Mouse (Mus musculus) liver, adult 2 months (tissue): ENCODE results near the gene Nkapl. TPM values are rescaled to one million over a fixed set of nuclear protein-coding genes. Genes with fewer than 3 reads are reported as not detected.
"Not testable (repeated sequence)": the region's sequence is repeated elsewhere in the genome, so short reads cannot be mapped to it uniquely, and the experiment has no call there.

Source experiments
- DNase-seq: peaks from one replicate; pipeline ENCODE4 v3.0.0-alpha.2; 2011; ENCODE audit warnings: low read depth, low spot score; ENCODE audit errors: extremely low read depth
- H3K27ac ChIP-seq: fragments of 200-500 bp; replicated peaks from 2 replicates; pipeline ENCODE4 v1.5.1; 2012; ENCODE audit warnings: low read depth, mild to moderate bottlenecking, control low read depth, inconsistent platforms, low read length; ENCODE audit not compliant: insufficient read depth
- H3K27me3 ChIP-seq: fragments of 200-500 bp; 2 replicates; pipeline ENCODE4 v1.6.1; 2012; ENCODE audit warnings: mild to moderate bottlenecking, moderate library complexity, low read length, inconsistent platforms; ENCODE audit not compliant: control insufficient read depth, insufficient read depth
- H3K36me3 ChIP-seq: fragments of 200-500 bp; 2 replicates; pipeline ENCODE4 v1.6.1; 2012; ENCODE audit warnings: low read length, inconsistent platforms; ENCODE audit not compliant: control insufficient read depth, insufficient read depth
- H3K4me1 ChIP-seq: fragments of 200-500 bp; 2 replicates; pipeline ENCODE4 v1.6.1; 2011; ENCODE audit warnings: low read length; ENCODE audit not compliant: control insufficient read depth, insufficient read depth
- H3K4me3 ChIP-seq: fragments of 200-500 bp; 2 replicates; pipeline ENCODE4 v1.5.1; 2011; ENCODE audit warnings: low read depth, mild to moderate bottlenecking, control low read depth, low read length, moderate library complexity; ENCODE audit not compliant: insufficient read depth
- H3K79me2 ChIP-seq: fragments of 200-500 bp; 2 replicates; pipeline ENCODE4 v1.6.1; 2012; ENCODE audit warnings: inconsistent platforms, mild to moderate bottlenecking, low read length, moderate library complexity; ENCODE audit not compliant: control insufficient read depth, insufficient read depth
- H3K9ac ChIP-seq: fragments of 200-500 bp; 2 replicates; pipeline ENCODE4 v1.6.1; 2012; ENCODE audit warnings: low read depth, mild to moderate bottlenecking, control low read depth, inconsistent platforms, low read length
- CTCF ChIP-seq: fragments of 200-500 bp; IDR thresholded peaks from 2 replicates; pipeline ENCODE4 v1.5.1; 2011; ENCODE audit warnings: low read depth, low read length, control low read depth
- POLR2A ChIP-seq: fragments of 200-500 bp; IDR thresholded peaks from 2 replicates; pipeline ENCODE4 v1.6.1; 2011; ENCODE audit warnings: low read length, control low read depth; ENCODE audit not compliant: insufficient read depth; ENCODE audit errors: extremely low read depth
- WGBS: fragments of 180-500 bp; shearing (Covaris S2); methylation state at CpG from one replicate; pipeline ENCODE4 v1.1.7; 2018; 5-methylcytosine and 5-hydroxymethylcytosine counted together
- polyA plus RNA-seq: library from polyadenylated mRNA; depleted of rRNA; stranded (reverse); fragments of >200 nt; gene quantifications from 2 replicates; pipeline ENCODE4 v1.2.3, GENCODE M21; 2012
- total RNA-seq: library from RNA; depleted of rRNA; stranded (reverse); fragments of >200 nt; gene quantifications from 2 replicates; pipeline ENCODE4 v1.2.3, GENCODE M21; 2014

The Nkapl gene
- total and polyA plus RNA-seq, 2 experiments = 0.13 to 0.55 TPM

GRCm38 (mm10) chr13:21492847-21493246 lies 24.5 kb upstream of the Nkapl start:
- H3K4me3 ChIP-seq = no peak overlapping the region
- no peak overlapping the region for H3K9ac ChIP-seq
- DNase-seq = no peak
- H3K27me3 ChIP-seq = no peaks in the 10 kb centered on the region
- no peaks in the 10 kb centered on the region for H3K4me1 ChIP-seq
- no peaks in the 10 kb centered on the region for H3K36me3 ChIP-seq
- TF ChIP-seq POLR2A (no peak), CTCF (no peak)
- H3K79me2 ChIP-seq = no peaks in the 10 kb centered on the region
- 91% methylated on average over 5 of the region's 5 CpGs for WGBS
- H3K27ac ChIP-seq = no peak overlapping the region

- 92% methylated on average over 1 of the region's 1 CpGs for WGBS
- no peak overlapping the region for H3K9ac ChIP-seq
- H3K27ac ChIP-seq = no peak overlapping the region
Observed at GRCm38 (mm10) chr13:21486881-21487280, 18.6 kb upstream of the Nkapl start.

GRCm38 (mm10) chr13:21478759-21479670 lies 10.7 kb upstream of the Nkapl start, which contains the start of the genes Zkscan4 and Gm10065:
Gene Zkscan4, plus strand, starts transcription at chr13:21478907.
Gene Gm10065, minus strand, starts transcription at chr13:21479441.
- peak within 1 kb of the TSS; percentile 44 for H3K9ac ChIP-seq
- H3K79me2 ChIP-seq, H3K27me3 ChIP-seq, H3K36me3 ChIP-seq, H3K4me1 ChIP-seq: not testable (repeated sequence)
- peak within 1 kb of the TSS; percentile 64 for H3K4me3 ChIP-seq
- DNase-seq = peak; percentile 70
- WGBS = 3% methylated on average over 31 of the region's 31 CpGs
- TF ChIP-seq CTCF = 0 out of 2 replicates have a peak, but pooled peaks have one; percentile 2
- peak within 1 kb of the TSS; percentile 72 for H3K27ac ChIP-seq

More at GRCm38 (mm10) chr13:21486881-21487280, 18.6 kb upstream of the Nkapl start:
- no peaks in the 10 kb centered on the region for H3K79me2 ChIP-seq
- no peaks in the 10 kb centered on the region for H3K27me3 ChIP-seq
- H3K4me1 ChIP-seq = no peaks in the 10 kb centered on the region
- no peak overlapping the region for H3K4me3 ChIP-seq
- H3K36me3 ChIP-seq = peaks cover 2% of the 10 kb centered on the region; the same call in 1 of the 2 replicates
- no peak for DNase-seq
- TF ChIP-seq POLR2A = no peak
- TF ChIP-seq CTCF = no peak

GRCm38 (mm10) chr13:21472427-21472826 lies 4.1 kb upstream of the Nkapl start:
- Histone ChIP-seq H3K79me2 (no peaks in the 10 kb centered on the region), H3K4me1 (0 out of 2 replicates have a peak, but pooled peaks cover 3% of the 10 kb centered on the region)
- WGBS = 55% methylated on average over 4 of the region's 4 CpGs

GRCm38 (mm10) chr13:21469097-21469496 lies 788 bp upstream of the Nkapl start:
- WGBS = 36% methylated on average over 9 of the region's 9 CpGs
- H3K27me3 ChIP-seq = no peaks in the 10 kb centered on the region
- H3K36me3 ChIP-seq = no peaks in the 10 kb centered on the region
- no peaks in the 10 kb centered on the region for H3K79me2 ChIP-seq
- H3K9ac ChIP-seq = no peak overlapping the region
- no peak for DNase-seq
- no peak overlapping the region for H3K27ac ChIP-seq
- no peak overlapping the region for H3K4me3 ChIP-seq
- no peak for TF ChIP-seq POLR2A
- no peak for TF ChIP-seq CTCF
- H3K4me1 ChIP-seq = 0 out of 2 replicates have a peak, but pooled peaks cover 3% of the 10 kb centered on the region

More at GRCm38 (mm10) chr13:21472427-21472826, 4.1 kb upstream of the Nkapl start:
- Histone ChIP-seq H3K27ac (no peak overlapping the region), H3K9ac (no peak overlapping the region), H3K36me3 (no peaks in the 10 kb centered on the region), H3K27me3 (no peaks in the 10 kb centered on the region), H3K4me3 (no peak overlapping the region)
- TF ChIP-seq POLR2A (no peak), CTCF (no peak)
- no peak for DNase-seq

GRCm38 (mm10) chr13:21467336-21467735 lies 973 bp downstream of the Nkapl start:
- H3K27ac ChIP-seq = no peak overlapping the region
- H3K36me3 ChIP-seq = no peaks in the 10 kb centered on the region
- DNase-seq = no peak
- TF ChIP-seq CTCF (no peak), POLR2A (no peak)
- WGBS = 90% methylated on average over 10 of the region's 10 CpGs
- H3K27me3 ChIP-seq = no peaks in the 10 kb centered on the region
- no peak overlapping the region for H3K4me3 ChIP-seq
- no peak overlapping the region for H3K9ac ChIP-seq
- H3K79me2 ChIP-seq = no peaks in the 10 kb centered on the region
- H3K4me1 ChIP-seq = 0 out of 2 replicates have a peak, but pooled peaks cover 3% of the 10 kb centered on the region

GRCm38 (mm10) chr13:21462516-21462915 lies 5.8 kb downstream of the Nkapl start:
- H3K4me1 ChIP-seq, H3K27me3 ChIP-seq, H3K4me3 ChIP-seq, H3K36me3 ChIP-seq, H3K79me2 ChIP-seq, H3K9ac ChIP-seq, DNase-seq, H3K27ac ChIP-seq: not testable (repeated sequence)
- WGBS = 64% methylated on average over 9 of the region's 9 CpGs
